Mouse (Mus musculus): ENCODE data around the gene Susd6. TPM values are rescaled to one million over a fixed set of nuclear protein-coding genes. Genes with fewer than 3 reads are reported as not detected.
A peak's percentile ranks its signal among the peaks of the same experiment; 100 is the strongest.
"Not testable (repeated sequence)": the region's sequence is repeated elsewhere in the genome, so short reads cannot be mapped to it uniquely, and the experiment has no call there.

Gene Susd6
- total RNA-seq, 1 experiment from 2014 or later, result 47.4 TPM

DNA sequence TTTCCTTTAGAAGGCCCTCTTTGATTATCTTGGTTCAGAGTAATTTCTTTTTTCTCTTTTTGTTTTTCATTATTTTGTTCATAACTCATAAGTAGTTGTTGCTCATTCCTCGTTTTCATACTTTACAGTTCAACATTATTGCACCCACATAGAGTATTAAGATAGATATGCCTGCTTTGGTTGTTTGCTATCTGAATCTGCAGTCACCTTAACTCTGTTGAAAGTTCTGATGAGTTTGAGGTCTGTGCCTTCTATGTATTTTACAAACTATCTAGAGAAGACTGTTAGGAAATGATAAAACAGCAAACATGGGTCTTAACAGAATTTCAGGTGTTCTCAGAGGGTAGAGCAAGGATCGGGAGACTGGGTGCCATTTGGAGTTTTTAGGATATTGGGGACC, 23.1 kb downstream of the Susd6 start:
- DNase-seq, result no peak

DNA sequence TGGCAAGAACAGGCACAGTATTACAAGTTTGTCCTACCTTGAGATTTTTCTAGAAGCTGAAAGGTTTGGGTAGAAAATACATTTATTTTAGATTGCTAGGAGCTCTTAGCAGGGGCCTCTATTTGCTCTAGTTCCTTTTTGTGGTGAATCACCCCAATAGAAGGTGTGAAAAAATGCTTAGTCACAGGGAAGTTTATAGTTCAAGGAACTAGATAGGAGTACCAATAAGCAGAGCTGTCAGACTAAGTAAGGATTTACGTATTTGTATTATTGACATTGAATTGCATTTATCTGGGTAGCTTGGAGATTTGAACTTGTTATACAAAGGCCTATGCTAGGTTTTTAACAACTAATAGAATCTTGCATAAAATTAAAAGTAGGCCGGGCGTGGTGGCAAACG, 23.6 kb downstream of the Susd6 start:
- DNase-seq, result no peak

DNA sequence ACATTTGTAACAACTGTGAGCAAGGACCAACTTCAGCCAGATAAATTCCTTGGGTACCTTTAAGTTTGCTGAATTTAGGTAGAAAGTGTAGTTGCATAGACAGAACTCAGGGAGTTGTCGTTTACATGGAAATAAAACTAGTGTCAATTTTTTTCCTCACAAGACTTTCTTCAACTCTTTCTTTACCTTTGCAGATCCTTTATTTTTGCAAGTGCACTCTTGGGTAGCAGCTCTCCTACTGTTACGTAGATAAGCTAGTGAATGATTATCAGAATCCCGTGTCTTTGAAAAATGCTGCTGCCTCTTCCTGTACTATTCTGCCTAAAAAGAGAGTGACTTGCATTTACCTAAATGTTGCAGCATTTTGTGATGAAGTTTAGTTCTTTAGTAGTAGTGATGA, 24.2 kb downstream of the Susd6 start:
- DNase-seq, result no peak

- DNase-seq, result no peak
Measured at GRCm38 (mm10) chr12:80815298-80815697, 25.0 kb downstream of the Susd6 start.

DNA sequence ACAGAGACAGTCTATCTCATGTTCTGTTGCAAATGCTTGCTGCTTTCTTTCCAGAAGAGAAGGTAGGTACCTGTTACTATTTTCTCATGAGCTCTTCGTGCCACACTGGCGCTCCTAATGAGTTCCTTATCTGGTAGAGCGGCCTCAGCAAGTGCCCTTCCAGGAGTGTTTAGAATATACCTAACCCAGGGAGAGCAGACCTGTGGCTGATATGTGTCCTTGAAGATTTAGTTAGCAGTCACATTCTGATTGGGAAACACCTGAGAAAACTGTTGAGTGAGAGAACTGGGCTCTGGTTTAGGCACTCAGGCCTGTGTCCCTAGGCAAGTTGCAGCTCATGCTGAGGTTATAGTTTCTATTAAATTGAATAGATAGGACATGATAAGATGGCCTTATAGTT, 25.6 kb downstream of the Susd6 start:
- DNase-seq, result no peak

- peak; percentile 38 for DNase-seq
Measured at GRCm38 (mm10) chr12:80816380-80817086, 26.2 kb downstream of the Susd6 start.

DNA sequence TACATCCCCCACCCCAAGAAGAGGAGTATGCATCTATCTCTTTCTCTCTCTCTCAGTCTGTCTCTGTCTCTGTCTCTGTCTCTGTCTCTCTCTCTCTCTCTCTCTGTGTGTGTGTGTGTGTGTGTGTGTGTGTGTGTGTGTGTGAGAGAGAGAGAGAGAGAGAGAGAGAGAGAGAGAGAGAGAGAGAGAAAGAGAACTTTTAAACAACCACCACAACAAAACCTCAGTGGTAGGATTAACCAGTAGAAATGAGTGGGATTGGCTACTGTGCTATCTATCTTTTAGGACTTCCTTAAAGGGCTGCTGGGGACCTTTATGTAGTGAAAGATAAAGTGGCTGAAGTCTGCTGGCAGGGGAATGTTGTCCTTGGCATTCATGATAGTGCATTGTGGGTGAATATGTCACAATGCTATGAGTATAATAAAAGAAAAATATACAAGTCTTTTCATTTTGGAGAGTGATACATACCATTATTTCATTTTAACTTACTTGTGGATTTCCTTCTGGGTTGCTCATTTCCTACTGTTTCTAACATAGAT, 27.5 kb downstream of the Susd6 start:
- DNase-seq, result peak; percentile 48

DNA sequence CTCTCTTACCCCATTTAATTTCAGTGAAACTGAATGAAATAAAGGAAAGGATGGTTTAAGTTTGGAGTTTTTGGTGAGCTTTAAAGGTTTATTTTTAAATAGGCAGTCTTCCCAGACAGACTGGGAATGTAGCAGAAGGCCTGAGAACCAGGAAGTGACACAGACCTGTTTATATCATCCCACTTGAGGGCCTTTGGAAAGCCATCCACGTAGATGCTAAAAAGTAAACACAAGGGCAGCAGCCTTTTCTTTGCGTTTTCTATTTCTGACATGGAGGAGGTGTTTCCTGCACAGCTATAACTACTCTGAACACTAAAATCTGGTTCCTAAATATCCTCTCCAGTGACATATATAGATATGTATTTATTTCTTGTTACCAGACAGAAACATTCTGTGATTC, 28.7 kb downstream of the Susd6 start:
- not testable (repeated sequence) for DNase-seq

GRCm38 (mm10) chr12:80821312-80822007, 31.1 kb downstream of the Susd6 start:
- no peak for DNase-seq

DNA sequence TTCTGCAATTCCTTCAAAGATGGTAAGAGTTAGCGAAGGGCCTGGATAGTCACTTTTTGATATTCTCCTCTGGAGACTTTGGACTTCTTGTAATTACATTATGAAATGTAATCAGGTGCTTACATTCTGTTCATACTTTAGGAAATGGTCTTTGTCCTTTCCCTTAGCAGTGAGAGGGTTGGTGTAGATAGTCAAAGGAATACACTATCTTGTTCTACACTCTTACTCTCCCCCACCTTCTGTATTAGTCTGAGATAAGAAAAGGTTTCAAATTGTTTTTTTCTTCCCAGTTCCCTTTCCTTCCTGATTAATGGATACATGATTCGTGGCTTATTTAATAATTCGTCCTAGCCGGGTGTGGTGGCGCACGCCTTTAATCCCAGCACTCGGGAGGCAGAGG, 32.2 kb downstream of the Susd6 start:
- no peak for DNase-seq

DNA sequence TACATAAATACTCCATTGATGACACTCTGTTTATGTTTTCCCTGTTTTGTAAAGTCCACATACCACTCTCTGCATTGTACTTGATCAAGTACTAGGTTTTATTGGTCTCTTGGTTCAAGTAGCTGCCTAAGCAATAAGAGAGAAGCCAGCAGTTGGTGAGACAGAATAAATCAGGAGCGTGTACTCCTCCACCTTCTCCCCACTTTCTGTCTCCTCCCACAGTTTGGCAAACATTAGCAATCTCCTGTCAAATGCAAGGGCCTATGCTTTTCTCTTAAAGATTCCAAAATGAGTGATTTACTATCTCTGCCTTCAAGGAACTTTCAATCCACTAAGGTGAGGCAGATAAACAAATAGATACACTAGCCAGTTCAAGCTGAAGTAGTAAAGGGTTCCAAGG, 33.9 kb downstream of the Susd6 start:
- DNase-seq, result no peak

- DNase-seq, result no peak
Measured at GRCm38 (mm10) chr12:80826423-80826822, 36.1 kb downstream of the Susd6 start.

GRCm38 (mm10) chr12:80827464-80828015, 37.2 kb downstream of the Susd6 start:
- peak; percentile 40 for DNase-seq

- DNase-seq, result no peak
Measured at GRCm38 (mm10) chr12:80828020-80828419, 37.7 kb downstream of the Susd6 start.

GRCm38 (mm10) chr12:80828951-80829350, 38.6 kb downstream of the Susd6 start:
- no peak for DNase-seq

- DNase-seq, result no peak
Measured at GRCm38 (mm10) chr12:80830211-80830610, 39.9 kb downstream of the Susd6 start.

DNA sequence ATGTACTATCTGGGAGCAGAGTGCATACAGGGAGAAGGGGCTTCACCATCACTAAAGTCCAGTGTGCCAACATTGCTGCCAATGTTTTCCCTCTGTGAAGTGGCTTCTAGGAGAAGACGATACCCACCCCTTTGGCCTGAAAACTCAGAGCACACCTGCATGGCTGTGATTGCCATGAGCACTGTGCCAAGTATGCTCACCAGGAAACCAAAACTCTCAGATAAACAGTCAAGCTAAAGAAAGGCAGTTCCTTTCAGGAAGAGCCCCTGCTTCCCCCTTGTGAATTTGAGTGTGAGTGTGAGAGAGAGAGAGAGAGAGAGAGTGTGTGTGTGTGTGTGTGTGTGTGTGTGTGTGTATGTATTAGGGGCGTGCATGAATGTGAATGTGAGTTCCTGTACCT, 40.5 kb downstream of the Susd6 start:
- no peak for DNase-seq

GRCm38 (mm10) chr12:80832313-80832712, 42.0 kb downstream of the Susd6 start:
- no peak for DNase-seq

GRCm38 (mm10) chr12:80833541-80833940, 43.2 kb downstream of the Susd6 start:
- DNase-seq, result no peak

DNA sequence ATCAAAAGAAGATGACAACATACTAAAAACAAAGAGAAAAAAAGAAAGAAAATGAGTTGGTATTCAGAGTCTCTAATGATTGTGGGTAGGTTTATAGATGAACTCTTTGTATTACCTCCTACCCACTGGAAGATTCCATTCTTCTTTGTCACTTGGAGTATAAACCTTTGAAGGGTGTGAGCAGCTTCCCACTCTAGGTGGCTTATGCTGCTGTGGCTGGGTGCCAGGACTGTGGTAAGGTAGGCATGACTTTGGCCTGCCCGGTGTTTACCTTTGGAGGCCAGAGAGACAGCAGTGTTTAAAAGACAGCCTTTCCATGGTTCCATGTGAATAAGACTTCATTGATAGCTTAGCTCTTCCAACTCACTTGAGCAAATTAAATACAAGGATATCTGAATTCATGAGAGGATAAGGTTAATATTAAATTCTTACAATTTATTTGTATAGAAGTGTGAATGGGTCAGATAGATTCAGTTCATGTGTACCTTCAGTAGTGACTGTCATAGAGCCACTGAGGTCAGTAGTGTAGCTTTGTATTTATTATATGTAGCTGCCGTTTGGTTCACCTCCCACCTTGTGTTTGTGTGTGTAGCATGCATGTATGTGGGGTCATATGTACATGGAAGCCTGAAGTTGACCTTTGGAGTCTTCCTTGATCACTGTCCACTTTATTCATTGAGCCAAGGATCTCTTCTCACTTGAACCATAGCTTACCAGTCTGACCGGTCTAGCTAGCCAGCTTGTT, 44.0 kb downstream of the Susd6 start:
- no peak for DNase-seq

- DNase-seq, result no peak
Measured at GRCm38 (mm10) chr12:80834901-80835570, 44.7 kb downstream of the Susd6 start.

DNA sequence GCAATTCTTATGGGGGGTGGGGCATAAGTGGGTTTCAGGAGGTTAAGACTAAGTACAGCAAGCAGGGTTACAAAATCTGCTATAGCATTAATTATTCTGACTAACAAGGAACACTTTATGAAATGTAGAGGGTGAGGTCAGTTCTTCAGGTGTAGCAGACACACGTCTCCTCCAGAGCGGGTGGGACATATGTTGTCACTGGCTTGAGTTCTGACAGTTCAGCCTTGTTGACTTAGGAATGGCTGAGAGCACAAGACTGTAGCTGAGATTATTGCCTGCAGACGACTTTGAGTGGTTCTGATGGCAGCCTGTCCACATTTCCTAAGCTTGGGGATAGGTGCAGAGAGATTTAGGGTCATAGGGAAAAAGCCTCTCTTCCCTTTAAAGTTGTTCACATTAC, 47.3 kb downstream of the Susd6 start:
- no peak for DNase-seq
